Mouse (Mus musculus): ENCODE data around the gene Ryr2.

DNA sequence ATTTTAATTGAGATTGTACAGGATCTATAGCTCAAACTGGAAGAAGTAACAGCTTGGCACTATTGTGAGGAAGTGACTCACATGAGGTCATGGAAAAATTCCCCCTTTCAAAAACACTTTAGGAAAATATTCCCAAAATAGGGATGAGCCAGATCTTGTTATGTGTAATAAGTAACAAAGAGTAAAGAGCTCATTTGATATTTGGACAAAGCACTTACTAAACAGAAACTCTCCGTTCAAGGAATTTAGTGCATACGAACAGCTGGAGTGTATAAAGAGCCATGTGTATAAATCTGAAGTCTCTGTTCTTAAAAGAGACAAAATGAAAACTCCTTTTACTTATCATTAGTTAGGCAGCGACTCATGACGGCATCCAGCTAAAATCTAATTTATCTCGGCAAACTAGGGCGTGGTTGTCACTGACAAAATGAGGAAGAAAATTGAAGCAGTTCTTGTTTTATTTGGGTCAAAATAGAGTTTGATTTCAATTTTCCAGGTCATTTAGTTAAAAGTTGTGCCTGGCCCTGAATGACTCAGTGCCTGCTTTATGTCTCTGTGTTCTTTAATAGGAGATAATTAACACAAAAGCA is 40.3 kb upstream of the Ryr2 start:
- TF ChIP-seq CTCF (IDR thresholded peaks at IDR 0.05) (no peak), EP300 (IDR thresholded peaks at IDR 0.05; ENCODE audit: insufficient read depth, low read depth, low read length) (no peak)
